Mouse (Mus musculus) C2C12 (cell line): Measurements from ENCODE around the gene Kdr.

ENCODE experiments used
- CEBPB ChIP-seq: IDR thresholded peaks from one replicate; pipeline ENCODE4 v1.6.1; 2011; ENCODE audit warnings: low read depth, mild to moderate bottlenecking, control low read depth, moderate library complexity
- CTCF ChIP-seq: IDR thresholded peaks from one replicate; pipeline ENCODE4 v1.5.1; 2011; ENCODE audit not compliant: control insufficient read depth, insufficient read depth, insufficient read length
- FOSL1 ChIP-seq: IDR thresholded peaks from one replicate; pipeline ENCODE4 v1.8.0; 2011; ENCODE audit warnings: mild to moderate bottlenecking, low read length; ENCODE audit not compliant: poor library complexity, insufficient read depth, severe bottlenecking
- MAX ChIP-seq: IDR thresholded peaks from one replicate; pipeline ENCODE4 v1.6.1; 2011; ENCODE audit warnings: mild to moderate bottlenecking, control low read depth
- MYOD1 ChIP-seq: IDR thresholded peaks from one replicate; pipeline ENCODE4 v1.6.1; 2011; ENCODE audit warnings: low read depth; ENCODE audit not compliant: control insufficient read depth, insufficient read length
- MYOG ChIP-seq: IDR thresholded peaks from one replicate; pipeline ENCODE4 v1.6.1; 2011; ENCODE audit not compliant: control insufficient read depth, insufficient read length; ENCODE audit errors: extremely low read depth
- USF1 ChIP-seq: IDR thresholded peaks from one replicate; pipeline ENCODE4 v1.6.1; 2011; ENCODE audit warnings: low read depth, mild to moderate bottlenecking, control low read depth, moderate library complexity

GRCm38 (mm10) chr5:75921730-75922387, 56.4 kb downstream of the Kdr start:
- no peak for TF ChIP-seq CTCF
- no peak for TF ChIP-seq MAX
- TF ChIP-seq MYOG: no peak
- no peak for TF ChIP-seq USF1
- TF ChIP-seq FOSL1: no peak
- no peak for TF ChIP-seq CEBPB
- peak; percentile 45 for TF ChIP-seq MYOD1
